Mouse (Mus musculus) embryo, embryonic 10.5 days (tissue): ENCODE data around the gene Mgll.

Experiments
- DNase-seq: peaks from one replicate; pipeline ENCODE4 v3.0.0-alpha.2; 2015; ENCODE audit warnings: low spot score

Mgll gene

DNA sequence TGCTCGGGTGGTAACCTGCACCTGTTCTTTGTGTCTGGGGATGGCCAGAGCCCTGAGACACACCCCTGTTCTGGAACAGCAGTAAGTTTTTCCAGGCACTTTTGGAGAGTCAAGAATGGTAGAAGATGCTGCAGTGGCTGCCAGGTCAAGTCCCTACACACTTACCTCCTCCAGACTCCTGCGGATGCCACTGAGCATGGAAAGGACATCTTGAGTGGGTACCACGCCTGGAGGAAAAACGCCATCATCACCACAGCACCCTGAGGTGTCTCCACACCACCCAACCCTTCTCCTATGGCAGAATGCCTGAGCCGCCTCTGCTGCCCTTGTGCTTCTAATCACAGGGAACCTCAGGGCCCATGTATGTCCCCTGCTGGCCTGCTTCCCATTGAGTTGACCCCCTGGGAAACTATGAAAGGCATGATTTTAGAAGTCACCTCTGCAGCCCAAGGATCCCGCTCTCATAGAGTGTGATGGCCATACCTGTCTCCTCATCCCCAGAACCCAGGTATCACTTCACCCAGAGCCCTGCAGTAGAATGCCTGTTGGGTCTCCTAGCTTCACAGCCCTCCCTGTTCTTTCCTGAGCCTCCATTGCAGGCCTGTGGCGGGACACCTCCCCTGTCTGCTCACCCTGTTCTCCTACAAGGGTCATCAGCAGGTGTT is 120.8 kb downstream of the Mgll start:
- no peak for DNase-seq

DNA sequence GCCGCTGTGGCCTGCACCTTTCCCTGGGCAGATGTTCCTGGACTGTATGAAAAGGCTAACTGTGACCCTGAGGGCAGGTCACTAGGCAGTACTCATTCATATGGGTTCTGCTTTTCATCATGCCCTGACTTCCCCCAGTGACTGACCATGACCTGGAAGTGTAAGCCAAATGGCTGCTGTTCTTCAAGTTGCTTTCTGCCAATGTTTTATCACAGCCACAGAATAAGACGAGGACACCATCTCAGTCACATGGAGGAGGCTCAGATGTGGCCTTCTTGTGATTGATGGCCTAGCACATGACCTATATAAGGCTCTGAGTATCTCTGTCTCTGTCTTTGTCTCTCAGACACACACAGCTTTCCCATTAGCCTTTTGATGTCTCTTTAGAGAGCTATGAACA is 123.4 kb downstream of the Mgll start:
- DNase-seq = no peak

DNA sequence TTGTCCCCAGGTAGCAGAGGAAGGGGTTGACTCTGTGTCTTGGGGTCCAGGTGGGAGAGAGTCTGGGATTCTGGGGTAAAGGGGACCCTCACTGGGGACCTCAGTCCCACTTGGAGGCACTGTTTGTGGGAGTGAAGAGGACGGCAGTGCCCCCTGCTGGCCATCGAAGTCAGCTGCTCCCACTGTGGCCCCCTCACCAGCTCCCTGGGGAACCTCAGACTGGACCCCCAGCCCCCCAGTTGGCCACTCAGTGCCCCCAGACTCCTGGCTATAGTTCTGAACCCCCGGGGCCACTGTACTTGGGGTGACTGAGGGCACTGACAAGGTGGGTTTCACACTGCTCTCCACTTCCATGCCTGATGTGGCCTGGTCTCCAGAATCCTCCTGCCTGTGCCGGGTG is 125.1 kb downstream of the Mgll start:
- no peak for DNase-seq

DNA sequence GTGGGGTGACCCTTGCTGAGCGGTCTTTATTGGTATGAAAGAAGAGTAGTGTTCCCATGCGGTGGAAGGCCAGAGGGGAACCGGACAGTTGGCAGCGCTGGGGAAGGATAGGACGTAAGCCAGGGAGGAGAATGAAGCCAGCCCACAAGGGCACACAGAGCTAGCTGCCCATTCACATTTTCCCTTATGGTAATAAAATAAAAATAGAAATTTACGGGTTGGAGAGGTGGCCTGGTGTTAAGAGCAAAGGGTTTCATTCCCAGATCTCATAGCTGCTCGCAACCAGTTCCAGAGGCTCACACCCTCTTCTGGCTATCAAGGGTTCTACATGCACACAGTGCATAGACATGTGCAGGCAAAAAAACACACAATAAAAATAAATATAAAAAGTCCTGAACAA is 125.8 kb downstream of the Mgll start:
- no peak for DNase-seq

DNA sequence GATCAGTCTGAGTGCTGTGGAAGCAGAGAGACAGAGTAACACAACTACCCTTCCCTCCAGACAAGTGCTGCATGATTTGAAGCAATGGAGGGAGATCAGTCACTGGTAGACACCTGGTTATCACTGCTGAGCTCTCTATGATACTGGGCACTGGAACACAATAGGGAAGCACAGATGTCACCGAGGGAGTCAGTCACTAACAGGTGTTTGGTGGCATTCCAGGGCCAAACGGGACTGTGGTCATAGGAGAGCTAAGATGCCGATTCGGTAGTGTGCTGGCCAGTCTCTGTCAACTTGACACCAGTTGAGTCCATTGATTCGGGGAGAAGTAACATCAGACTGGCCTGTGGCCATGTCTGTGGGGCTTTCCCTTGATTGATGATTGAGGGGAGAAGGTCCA is 130.3 kb downstream of the Mgll start:
- no peak for DNase-seq

DNA sequence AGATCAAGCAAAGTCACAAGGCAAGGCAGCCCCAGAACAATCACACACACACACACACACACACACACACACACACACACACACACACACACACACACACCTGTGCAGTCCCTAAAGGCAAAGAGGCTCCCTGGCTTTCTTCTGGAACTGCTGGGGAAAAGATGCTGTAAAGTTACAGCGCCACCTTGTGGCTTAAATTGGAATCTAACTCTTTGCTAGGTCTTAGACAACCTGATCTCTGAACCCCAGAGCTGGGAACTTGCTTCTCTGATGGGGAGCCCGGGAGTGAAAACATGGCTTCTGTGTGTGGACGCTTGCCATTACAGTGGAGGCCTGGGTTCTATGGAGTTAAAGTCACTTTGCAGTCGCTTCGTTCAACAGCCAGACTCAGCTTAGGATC is 131.4 kb downstream of the Mgll start:
- peak; percentile 90 for DNase-seq

DNA sequence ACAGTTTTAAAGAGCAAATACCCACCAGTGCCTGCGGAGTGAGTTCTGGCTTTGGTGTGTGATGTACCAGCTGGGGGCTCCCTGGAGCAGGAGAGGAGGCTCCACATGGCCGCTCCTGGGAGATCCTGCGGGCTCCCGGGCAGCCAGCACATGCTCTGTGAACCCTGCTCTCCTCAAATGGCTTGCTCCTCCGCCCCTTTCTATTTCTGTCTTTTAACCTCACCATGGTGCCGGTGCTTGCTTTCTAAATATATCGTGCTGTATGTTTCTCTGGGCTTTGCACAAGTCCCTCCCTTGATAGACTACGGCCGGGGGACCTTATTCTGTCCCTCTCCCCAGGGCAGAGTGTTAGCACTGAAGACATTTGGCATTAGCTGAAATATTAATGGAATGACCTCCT is 133.0 kb downstream of the Mgll start:
- no peak for DNase-seq

DNA sequence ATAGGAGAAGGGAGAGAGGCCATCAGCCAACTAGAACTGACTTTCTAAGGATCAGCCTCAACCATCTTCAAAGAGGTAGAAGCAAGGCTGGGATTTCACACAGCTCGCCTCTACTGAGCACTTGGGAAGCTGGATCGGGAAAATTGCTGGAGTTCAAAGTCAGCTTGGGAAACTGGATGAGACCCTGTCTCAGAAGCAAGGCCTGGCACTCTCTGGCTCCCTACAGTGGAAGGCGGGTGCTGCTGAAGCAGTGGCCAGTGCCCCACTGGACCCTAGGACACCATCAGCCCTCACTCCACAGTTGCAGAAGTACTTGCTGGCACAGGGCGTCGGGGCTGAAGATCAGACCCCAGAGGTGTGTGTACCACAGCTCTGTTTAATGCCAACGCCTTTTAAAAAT is 133.6 kb downstream of the Mgll start:
- no peak for DNase-seq

DNA sequence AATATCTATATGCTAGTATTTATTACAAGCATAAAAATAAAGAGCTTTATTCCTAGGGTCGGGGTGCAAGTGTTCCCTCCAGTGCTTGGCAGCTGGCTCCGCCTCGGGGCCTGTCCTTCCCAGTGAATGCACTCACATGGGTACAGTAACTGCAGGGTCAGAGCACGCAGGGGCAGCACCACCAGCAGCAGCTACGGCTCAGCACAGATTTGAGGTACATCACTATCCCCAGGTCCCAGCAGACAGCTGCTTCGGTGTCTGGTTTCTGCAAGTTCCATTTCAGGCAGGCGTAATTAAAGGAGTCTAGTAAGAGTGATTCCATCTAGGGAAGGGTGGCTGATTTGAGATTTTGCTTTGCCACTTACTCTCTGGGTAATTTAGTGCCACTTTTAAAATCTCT is 134.1 kb downstream of the Mgll start:
- no peak for DNase-seq

DNA sequence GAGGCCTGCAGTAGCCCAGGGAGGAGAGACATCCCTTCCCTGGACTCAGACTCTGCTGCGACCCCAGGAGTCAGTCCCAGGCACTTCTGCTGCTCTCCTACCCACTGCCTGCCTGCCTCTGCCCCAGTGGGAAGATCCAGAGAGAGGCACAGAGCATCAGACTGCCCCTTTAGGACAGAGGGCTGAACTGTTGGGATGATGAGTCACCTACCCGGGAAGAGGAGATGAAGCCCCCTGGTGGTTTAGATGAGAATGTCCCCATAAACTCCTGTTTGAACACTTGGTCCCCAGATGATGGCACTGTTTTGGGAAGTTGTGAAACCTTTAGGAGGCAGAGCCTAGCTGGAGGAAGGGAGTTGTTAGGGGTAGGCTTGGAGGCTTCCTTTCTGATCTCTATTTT is 136.7 kb downstream of the Mgll start:
- peak; percentile 79 for DNase-seq

DNA sequence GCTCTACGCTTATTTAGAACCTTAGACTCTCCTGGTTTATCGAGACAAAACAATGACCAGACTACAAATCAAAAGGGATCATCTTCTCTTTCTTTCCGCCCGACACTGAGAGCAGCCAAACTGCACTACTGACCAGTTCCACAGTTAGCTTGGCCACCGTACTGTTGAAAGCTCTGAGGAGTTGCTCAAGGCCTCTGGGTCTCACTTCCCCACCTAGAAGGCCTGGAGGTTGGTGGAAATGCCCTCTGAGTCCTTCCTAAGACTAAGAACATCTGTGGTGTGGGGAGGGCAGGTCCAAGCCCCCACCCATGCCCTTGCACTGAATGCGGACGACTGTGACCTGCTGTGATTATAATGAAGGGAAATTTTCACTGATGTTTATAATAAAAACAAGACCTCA is 141.5 kb downstream of the Mgll start:
- DNase-seq = no peak

DNA sequence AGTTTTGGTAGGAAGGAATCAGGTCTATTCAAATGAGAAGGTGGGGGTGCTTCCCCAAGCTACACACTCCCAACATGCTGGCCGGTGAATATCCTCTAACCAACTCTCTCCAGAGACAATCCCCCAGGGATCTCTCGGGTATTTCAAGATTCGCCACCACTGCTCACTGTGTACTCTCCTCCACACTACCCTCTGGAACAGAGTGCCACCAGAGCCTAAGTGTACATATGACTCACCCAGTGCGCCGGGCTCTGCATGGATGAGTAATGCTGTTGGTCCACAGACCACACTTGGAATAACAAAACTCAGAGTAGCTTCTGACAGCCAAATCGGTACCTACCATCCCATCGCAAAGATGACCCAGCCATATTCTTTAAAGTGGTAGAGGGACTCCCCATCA is 145.2 kb downstream of the Mgll start:
- no peak for DNase-seq

DNA sequence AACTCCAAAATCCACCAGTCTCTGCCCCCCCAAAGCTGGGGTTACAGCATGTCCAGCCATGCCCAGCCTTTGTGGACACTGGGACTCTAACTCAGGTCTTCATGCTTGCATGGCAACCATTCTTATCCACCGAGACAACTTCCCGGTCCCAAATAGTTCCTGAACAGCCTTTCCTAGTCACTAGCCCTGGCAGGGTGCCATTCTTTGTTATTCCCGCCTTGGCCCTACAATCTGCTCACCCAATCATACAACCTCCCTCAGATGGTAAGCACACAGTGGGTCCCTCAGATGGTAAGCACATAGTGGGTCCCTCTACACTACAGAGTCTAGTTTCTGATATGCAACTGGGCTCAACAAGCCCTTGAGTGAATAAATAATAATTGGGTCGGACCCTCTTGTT is 146.4 kb downstream of the Mgll start:
- no peak for DNase-seq

DNA sequence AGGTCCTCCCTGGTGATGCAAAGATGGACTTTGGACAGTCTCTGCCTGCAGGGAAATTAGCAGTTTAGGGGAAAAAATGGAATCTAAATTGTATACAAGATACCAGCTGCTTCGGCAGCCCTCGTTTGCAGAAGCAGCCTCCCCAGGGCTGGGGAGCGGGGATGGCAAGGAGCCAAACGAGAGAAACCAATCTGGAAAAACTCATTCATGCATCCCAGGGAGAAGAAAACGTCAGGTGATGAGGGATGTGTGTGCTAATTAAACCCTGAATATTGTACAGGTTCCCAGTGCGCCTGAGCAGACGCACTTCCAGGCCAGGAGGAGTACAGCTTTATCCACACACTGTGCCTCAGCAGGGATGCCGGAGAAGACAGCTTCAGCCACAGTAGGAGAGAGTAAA is 147.3 kb downstream of the Mgll start:
- DNase-seq = no peak

DNA sequence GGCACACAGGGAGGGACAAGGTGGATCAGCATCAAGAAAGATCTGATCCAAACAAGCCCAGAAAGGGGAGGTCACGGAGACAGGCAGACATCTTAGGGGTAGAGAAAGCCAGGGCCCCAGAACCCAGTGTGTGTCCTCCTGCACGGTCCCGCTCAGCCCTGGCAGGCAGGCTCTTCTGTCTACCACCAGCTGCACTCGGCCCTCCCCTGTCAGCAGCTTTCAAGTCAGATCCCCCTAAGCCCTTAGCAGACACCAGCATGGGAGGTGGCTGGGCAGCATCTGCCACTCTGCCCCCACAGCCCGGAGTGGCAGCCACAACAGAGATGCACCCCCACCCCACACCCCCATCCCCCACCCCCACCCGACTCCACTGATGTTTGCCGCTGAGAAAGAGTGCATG is 148.6 kb downstream of the Mgll start:
- DNase-seq = no peak

DNA sequence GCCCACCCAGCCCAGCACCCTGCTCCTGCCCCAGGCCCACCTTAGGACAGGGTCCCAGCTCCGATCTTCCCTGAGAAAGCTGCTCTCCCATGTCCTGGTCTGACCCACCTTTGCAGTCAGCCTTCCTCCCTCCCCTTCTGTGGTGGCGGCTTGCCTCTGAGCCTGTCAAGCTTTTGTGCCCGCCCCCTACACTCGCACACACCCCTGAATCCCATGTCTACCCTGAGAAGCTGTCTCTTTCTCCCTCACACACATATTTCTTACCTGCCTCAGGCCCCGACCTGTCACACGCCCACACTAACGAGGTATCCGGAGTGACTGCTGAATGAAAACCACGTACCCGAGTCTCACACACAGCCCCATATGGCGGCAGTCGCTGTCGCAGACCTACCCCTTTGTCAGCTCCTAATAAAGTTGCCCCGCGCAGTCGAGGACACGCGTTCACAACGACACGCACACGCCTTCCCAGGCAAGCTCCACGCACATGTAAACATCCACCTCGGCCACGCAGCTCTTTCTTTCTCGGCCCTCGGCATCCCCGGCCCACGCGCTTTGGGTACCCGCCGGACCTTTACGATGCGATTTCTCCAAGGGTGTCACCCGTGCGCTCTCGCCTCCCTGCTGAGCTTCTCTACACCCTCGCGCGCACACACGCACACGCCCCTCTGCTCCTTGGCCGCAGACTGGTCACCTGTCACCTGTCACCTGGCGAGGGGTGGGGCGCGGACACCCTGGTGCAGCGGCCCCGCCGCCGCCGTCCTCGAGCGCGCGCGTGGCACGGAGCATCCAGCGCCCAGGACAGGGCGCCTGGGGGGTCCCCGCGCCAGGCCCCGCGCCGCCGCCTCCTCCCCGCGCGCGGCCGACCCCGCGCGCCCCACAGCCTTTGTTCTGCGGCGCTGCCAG is 150.0 kb downstream of the Mgll start:
- DNase-seq = peak; percentile 53

DNA sequence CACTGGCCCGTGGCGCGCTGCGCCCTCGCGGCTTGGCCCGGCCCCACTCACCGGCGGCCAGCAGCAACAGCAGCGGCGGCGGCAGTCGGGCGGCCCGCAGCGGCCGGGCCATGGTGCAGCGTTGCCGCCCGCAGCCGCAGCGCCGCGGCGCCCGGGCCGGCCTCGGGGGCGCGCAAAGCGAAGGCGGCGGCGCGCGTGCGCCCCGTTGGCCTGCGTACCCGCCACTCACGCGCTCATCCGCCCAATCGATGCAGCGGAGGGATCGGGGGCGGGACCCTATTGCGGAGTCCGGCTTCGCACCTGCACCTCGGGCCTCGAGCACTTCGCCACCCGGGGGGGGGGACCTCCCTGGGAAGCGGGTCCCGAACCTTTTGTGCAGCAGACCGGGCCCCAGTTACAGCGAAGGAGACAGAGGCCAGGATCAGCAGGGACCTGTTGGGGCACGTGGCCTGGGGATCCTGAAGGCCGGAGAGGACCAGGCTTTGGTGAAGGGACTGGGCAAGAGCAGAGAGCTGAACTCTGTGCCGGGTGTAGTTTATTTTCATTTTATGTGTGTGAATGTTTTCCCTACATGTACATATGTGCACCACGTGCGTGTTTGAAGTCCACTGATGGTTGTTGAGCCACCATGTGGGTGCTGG is 150.8 kb downstream of the Mgll start, which contains the start of gene Podxl2:
TSS of gene Podxl2 (minus strand) at position 177 of the 641 bp plus-strand sequence.
- peak; percentile 89 for DNase-seq
